9 mouse cellular contexts compared by ENCODE assay signal in the genomic region with DNA sequence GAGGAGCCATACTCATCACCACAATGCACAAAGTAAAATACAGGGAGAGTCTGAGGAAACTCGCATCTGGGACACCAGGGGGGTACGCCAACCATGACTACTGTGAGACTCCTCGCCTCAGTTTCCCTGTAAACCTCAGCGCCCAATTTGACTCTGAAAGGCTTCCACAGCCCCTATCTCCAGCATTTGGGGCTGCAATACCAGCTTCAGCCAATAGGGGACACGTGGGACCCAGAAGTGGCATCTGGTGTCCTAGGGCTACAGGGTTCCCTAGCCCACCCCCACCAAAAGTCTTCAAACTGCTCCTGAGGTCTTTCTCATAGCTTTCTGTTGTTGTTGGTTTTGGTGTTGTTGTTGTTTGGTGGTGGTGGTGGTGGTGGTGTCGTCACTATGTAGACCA. TPM values are rescaled to one million over a fixed set of nuclear protein-coding genes. Genes with fewer than 3 reads are reported as not detected.
DNase-seq lines count a peak whose midpoint lies in the region; ATAC-seq and TF ChIP-seq lines count a peak whose summit lies in the region.
"Had no signal": no experiment of that assay in that cellular context is flagged by ENCODE, and none has a peak within 500 bp of the region (broad histone marks: within the 10 kb centered on the region; RNA-seq: fewer than 3 reads in every experiment).

No protein-coding gene starts in this region.

- H3K27ac ChIP-seq in gastrocnemius, adult 2 months = no peak overlapping the region
- H3K27ac ChIP-seq in midbrain, embryonic 11.5 days (ENCODE audit: low read depth, low read length) = no peak overlapping the region
- no peak overlapping the region for H3K27ac ChIP-seq in midbrain, embryonic 15.5 days
- H3K27ac ChIP-seq in midbrain, postnatal 0 days (ENCODE audit: low read depth, low read length) = no peak overlapping the region
- H3K27ac ChIP-seq: heart, embryonic 13.5 days had no signal

- H3K9ac ChIP-seq in midbrain, embryonic 11.5 days (ENCODE audit: low read length) = no peak overlapping the region
- H3K9ac ChIP-seq in midbrain, embryonic 15.5 days = no peak overlapping the region
- no peak overlapping the region for H3K9ac ChIP-seq in midbrain, postnatal 0 days (replicated peaks; ENCODE audit: low read length, poor library complexity, severe bottlenecking)
- H3K9ac ChIP-seq: heart, embryonic 13.5 days had no signal

- H3K4me3 ChIP-seq in gastrocnemius, adult 2 months = no peak overlapping the region
- H3K4me3 ChIP-seq in midbrain, embryonic 11.5 days (ENCODE audit: low read depth, low read length) = no peak overlapping the region
- no peak overlapping the region for H3K4me3 ChIP-seq in midbrain, embryonic 15.5 days
- no peak overlapping the region for H3K4me3 ChIP-seq in midbrain, postnatal 0 days (ENCODE audit: low read depth, low read length)
- H3K4me3 ChIP-seq: heart, embryonic 13.5 days had no signal

- TF ChIP-seq CTCF in gastrocnemius, adult 2 months (IDR thresholded peaks at IDR 0.05) = peak; percentile 64
- peak; percentile 62 for TF ChIP-seq CTCF in midbrain, postnatal 0 days (IDR thresholded peaks at IDR 0.05)

- no peaks in the 10 kb centered on the region for H3K36me3 ChIP-seq in midbrain, embryonic 11.5 days (ENCODE audit: control insufficient read depth, insufficient read depth, low read length)
- no peaks in the 10 kb centered on the region for H3K36me3 ChIP-seq in midbrain, embryonic 15.5 days (replicated peaks)
- H3K36me3 ChIP-seq in midbrain, postnatal 0 days (ENCODE audit: insufficient read depth, low read length) = no peaks in the 10 kb centered on the region
- H3K36me3 ChIP-seq: heart, embryonic 13.5 days had no signal

- 27% methylated on average over 6 of the region's 6 CpGs for WGBS in midbrain, embryonic 11.5 days
- WGBS in midbrain, embryonic 15.5 days = 28% methylated on average over 6 of the region's 6 CpGs
- 42% methylated on average over 6 of the region's 6 CpGs for WGBS in midbrain, postnatal 0 days

- no peaks in the 10 kb centered on the region for H3K9me3 ChIP-seq in midbrain, embryonic 11.5 days (ENCODE audit: control insufficient read depth, low read length)
- H3K9me3 ChIP-seq in midbrain, embryonic 15.5 days = no peaks in the 10 kb centered on the region
- no peaks in the 10 kb centered on the region for H3K9me3 ChIP-seq in midbrain, postnatal 0 days (ENCODE audit: low read length)
- H3K9me3 ChIP-seq: heart, embryonic 13.5 days had no signal

- no peak for ATAC-seq in midbrain, embryonic 11.5 days (ENCODE audit: low FRiP score)
- no peak for ATAC-seq in midbrain, embryonic 15.5 days (replicated peaks)
- no peak for ATAC-seq in midbrain, postnatal 0 days (ENCODE audit: low FRiP score)

- H3K4me1 ChIP-seq in midbrain, embryonic 11.5 days (ENCODE audit: control insufficient read depth, insufficient read depth, low read length) = peaks cover 5% of the 10 kb centered on the region
- peaks cover 16% of the 10 kb centered on the region for H3K4me1 ChIP-seq in midbrain, embryonic 15.5 days
- 0 out of 2 replicates have a peak, but pooled peaks cover under 1% of the 10 kb centered on the region for H3K4me1 ChIP-seq in midbrain, postnatal 0 days (ENCODE audit: insufficient read depth, low read length)

- H3K4me2 ChIP-seq in midbrain, embryonic 11.5 days = no peak overlapping the region
- no peak overlapping the region for H3K4me2 ChIP-seq in midbrain, embryonic 15.5 days
- no peak overlapping the region for H3K4me2 ChIP-seq in midbrain, postnatal 0 days (ENCODE audit: low read depth, low read length, poor library complexity, severe bottlenecking)
- H3K4me2 ChIP-seq: heart, embryonic 13.5 days had no signal

- intact Hi-C loops in gastrocnemius, adult 2 months (cut with DNase I) = loop anchor here (2.0 to 5.0 kb wide), 3 partner anchors 16 to 164 kb away; no protein-coding TSS in a partner anchor
- intact Hi-C loops in gastrocnemius, postnatal 14 days (cut with DNase I; ENCODE audit: low total_unique reads) = loop anchor here (5.0 to 10.0 kb wide), 2 partner anchors 64 to 166 kb away; a partner anchor contains a TSS

- no peak for DNase-seq in gastrocnemius, adult 2 months
- no peak for DNase-seq in gastrocnemius, postnatal 14 days
- peak; percentile 96 for DNase-seq in midbrain, embryonic 11.5 days (ENCODE audit: low spot score, missing footprints)
- DNase-seq in cerebellum, postnatal 14 days = peak; percentile 69 to 85
- no peak for DNase-seq in midbrain, postnatal 0 days (ENCODE audit: low spot score)
- DNase-seq in urinary bladder, postnatal 25 days (ENCODE audit: low spot score) = no peak
- DNase-seq in right cerebral cortex, adult 18-20 months = no peak

- peaks cover 39% of the 10 kb centered on the region for H3K27me3 ChIP-seq in midbrain, embryonic 11.5 days (ENCODE audit: control insufficient read depth, insufficient read depth, low read length)
- peaks cover 14% of the 10 kb centered on the region for H3K27me3 ChIP-seq in midbrain, embryonic 15.5 days (replicated peaks)
- H3K27me3 ChIP-seq in midbrain, postnatal 0 days (ENCODE audit: insufficient read depth, low read length) = no peaks in the 10 kb centered on the region

RNA-seq across cellular contexts. Expression of a gene that starts 2.8 kb away (rescaled TPM):
- not detected for total RNA-seq in gastrocnemius, adult 2 months (2021)
- not detected for total RNA-seq in gastrocnemius, postnatal 14 days (2021)
- polyA plus RNA-seq in midbrain, embryonic 11.5 days (2014; fragmentation: Nextera tagmentation; extraction: Ambion mirVana) = 3.9 and 4.0 TPM in 2 replicates
- polyA plus RNA-seq in midbrain, embryonic 15.5 days (2015; fragmentation: Nextera tagmentation; extraction: Ambion mirVana) = 6.9 and 8.0 TPM in 2 replicates
- total RNA-seq in midbrain, postnatal 0 days (2014; rRNA removed) = 6.5 and 9.2 TPM in 2 replicates
- 5.1 and 6.3 TPM in 2 replicates for polyA plus RNA-seq in midbrain, postnatal 0 days (2015; fragmentation: Nextera tagmentation; extraction: Ambion mirVana)

RNA-seq across cellular contexts. Expression of a gene that starts 4.2 kb away (rescaled TPM):
- total RNA-seq in gastrocnemius, adult 2 months (2021) = 10 to 100 TPM; 20.7 to 25.0 TPM
- 10 to 100 TPM; 18.5 to 22.8 TPM for total RNA-seq in gastrocnemius, postnatal 14 days (2021)
- polyA plus RNA-seq in midbrain, embryonic 11.5 days (2014; fragmentation: Nextera tagmentation; extraction: Ambion mirVana) = 42.0 and 46.2 TPM in 2 replicates
- polyA plus RNA-seq in midbrain, embryonic 15.5 days (2015; fragmentation: Nextera tagmentation; extraction: Ambion mirVana) = 154 and 159 TPM in 2 replicates
- total RNA-seq in midbrain, postnatal 0 days (2014; rRNA removed) = 248 and 256 TPM in 2 replicates
- polyA plus RNA-seq in midbrain, postnatal 0 days (2015; fragmentation: Nextera tagmentation; extraction: Ambion mirVana) = 125 and 129 TPM in 2 replicates

RNA-seq across cellular contexts. Expression of a gene that starts 21.8 kb away (rescaled TPM):
- 100 to 1,000 TPM; 110 to 119 TPM for total RNA-seq in gastrocnemius, adult 2 months (2021)
- 10 to 100 TPM; 62.8 to 71.1 TPM for total RNA-seq in gastrocnemius, postnatal 14 days (2021)
- 25.4 and 31.2 TPM in 2 replicates for polyA plus RNA-seq in midbrain, embryonic 11.5 days (2014; fragmentation: Nextera tagmentation; extraction: Ambion mirVana)
- polyA plus RNA-seq in midbrain, embryonic 15.5 days (2015; fragmentation: Nextera tagmentation; extraction: Ambion mirVana) = 36.4 and 38.5 TPM in 2 replicates
- 45.0 and 64.8 TPM in 2 replicates for total RNA-seq in midbrain, postnatal 0 days (2014; rRNA removed)
- polyA plus RNA-seq in midbrain, postnatal 0 days (2015; fragmentation: Nextera tagmentation; extraction: Ambion mirVana) = 25.0 and 25.2 TPM in 2 replicates

RNA-seq across cellular contexts. Expression of a gene that starts 21.9 kb away (rescaled TPM):
- 100 to 1,000 TPM; 103 to 112 TPM for total RNA-seq in gastrocnemius, adult 2 months (2021)
- total RNA-seq in gastrocnemius, postnatal 14 days (2021) = 10 to 100 TPM; 93.1 to 99.9 TPM
- polyA plus RNA-seq in midbrain, embryonic 11.5 days (2014; fragmentation: Nextera tagmentation; extraction: Ambion mirVana) = 198 and 205 TPM in 2 replicates
- polyA plus RNA-seq in midbrain, embryonic 15.5 days (2015; fragmentation: Nextera tagmentation; extraction: Ambion mirVana) = 124 and 126 TPM in 2 replicates
- 145 and 164 TPM in 2 replicates for total RNA-seq in midbrain, postnatal 0 days (2014; rRNA removed)
- polyA plus RNA-seq in midbrain, postnatal 0 days (2015; fragmentation: Nextera tagmentation; extraction: Ambion mirVana) = 162 and 179 TPM in 2 replicates

RNA-seq across cellular contexts. Expression of a gene that starts 32.3 kb away (rescaled TPM):
- 10 to 100 TPM in 1 of 2 experiments, 1 to 10 TPM in 1; 8.5 to 11.5 TPM for total RNA-seq in gastrocnemius, adult 2 months (2021)
- total RNA-seq in gastrocnemius, postnatal 14 days (2021) = 1 to 10 TPM; 7.7 to 10.0 TPM
- polyA plus RNA-seq in midbrain, embryonic 11.5 days (2014; fragmentation: Nextera tagmentation; extraction: Ambion mirVana) = 31.9 and 36.8 TPM in 2 replicates
- 35.8 and 38.3 TPM in 2 replicates for polyA plus RNA-seq in midbrain, embryonic 15.5 days (2015; fragmentation: Nextera tagmentation; extraction: Ambion mirVana)
- total RNA-seq in midbrain, postnatal 0 days (2014; rRNA removed) = 19.5 and 22.7 TPM in 2 replicates
- polyA plus RNA-seq in midbrain, postnatal 0 days (2015; fragmentation: Nextera tagmentation; extraction: Ambion mirVana) = 18.4 and 20.2 TPM in 2 replicates

Comparison
In these comparisons a context has a peak if more than half of its experiments do, and no peak if none do; other contexts are left out.
1. DNase-seq: peak in midbrain, embryonic 11.5 days (single experiment) and cerebellum, postnatal 14 days (2 of 2); none in gastrocnemius, adult 2 months (single experiment), gastrocnemius, postnatal 14 days (single experiment), midbrain, postnatal 0 days (single experiment), urinary bladder, postnatal 25 days (single experiment) and right cerebral cortex, adult 18-20 months (single experiment).